ENCODE assay signal across 32 mouse cellular contexts in genomic region chr11:35844299-35844698, GRCm38 (mm10). TPM values are rescaled to one million over a fixed set of nuclear protein-coding genes. Genes with fewer than 3 reads are reported as not detected.
DNase-seq lines count a peak whose midpoint lies in the region; ATAC-seq lines count a peak whose summit lies in the region.
"Had no signal": no experiment of that assay in that cellular context is flagged by ENCODE, and none has a peak within 500 bp of the region (broad histone marks: within the 10 kb centered on the region; RNA-seq: fewer than 3 reads in every experiment).

No protein-coding gene starts in this region.

- peak overlapping the region; percentile 28; the same call in 1 of the 2 replicates for H3K27ac ChIP-seq in midbrain, embryonic 10.5 days (replicated peaks)
- H3K27ac ChIP-seq in midbrain, embryonic 11.5 days (ENCODE audit: low read depth, low read length): no peak overlapping the region
- H3K27ac ChIP-seq in kidney, embryonic 14.5 days (ENCODE audit: low read depth, low read length): no peak overlapping the region
- H3K27ac ChIP-seq: gastrocnemius, adult 2 months; heart, embryonic 13.5 days; kidney, postnatal 0 days; limb, embryonic 13.5 days; lung, embryonic 15.5 days; midbrain, embryonic 12.5 days; neural tube, embryonic 15.5 days had no signal

- no peaks in the 10 kb centered on the region for H3K9me3 ChIP-seq in midbrain, embryonic 10.5 days (replicated peaks)
- H3K9me3 ChIP-seq in midbrain, embryonic 11.5 days (ENCODE audit: control insufficient read depth, low read length): no peaks in the 10 kb centered on the region
- H3K9me3 ChIP-seq in kidney, embryonic 14.5 days (ENCODE audit: control insufficient read depth, low read length): no peaks in the 10 kb centered on the region
- H3K9me3 ChIP-seq: heart, embryonic 13.5 days; limb, embryonic 13.5 days; lung, embryonic 15.5 days; neural tube, embryonic 15.5 days had no signal

- no peak overlapping the region for H3K9ac ChIP-seq in midbrain, embryonic 11.5 days (ENCODE audit: low read length)
- no peak overlapping the region for H3K9ac ChIP-seq in kidney, embryonic 14.5 days (ENCODE audit: low read depth, low read length)
- H3K9ac ChIP-seq: heart, embryonic 13.5 days; limb, embryonic 13.5 days; lung, embryonic 15.5 days; midbrain, embryonic 12.5 days; neural tube, embryonic 15.5 days had no signal

- H3K27me3 ChIP-seq in midbrain, embryonic 10.5 days (ENCODE audit: low read depth, poor library complexity, severe bottlenecking): no peaks in the 10 kb centered on the region
- no peaks in the 10 kb centered on the region for H3K27me3 ChIP-seq in midbrain, embryonic 11.5 days (ENCODE audit: control insufficient read depth, insufficient read depth, low read length)
- no peaks in the 10 kb centered on the region for H3K27me3 ChIP-seq in kidney, embryonic 14.5 days (ENCODE audit: control insufficient read depth, insufficient read depth, low read length)
- H3K27me3 ChIP-seq: heart, embryonic 13.5 days; limb, embryonic 13.5 days; lung, embryonic 15.5 days; midbrain, embryonic 12.5 days; neural tube, embryonic 15.5 days had no signal

- H3K4me2 ChIP-seq in midbrain, embryonic 11.5 days: no peak overlapping the region
- H3K4me2 ChIP-seq in kidney, embryonic 14.5 days (replicated peaks; ENCODE audit: low read depth, low read length): no peak overlapping the region
- H3K4me2 ChIP-seq: heart, embryonic 13.5 days; limb, embryonic 13.5 days; liver, embryonic 11.5 days; lung, embryonic 15.5 days; midbrain, embryonic 12.5 days; neural tube, embryonic 15.5 days had no signal

- H3K4me3 ChIP-seq in midbrain, embryonic 10.5 days: no peak overlapping the region
- H3K4me3 ChIP-seq in midbrain, embryonic 11.5 days (ENCODE audit: low read depth, low read length): no peak overlapping the region
- no peak overlapping the region for H3K4me3 ChIP-seq in kidney, embryonic 14.5 days (ENCODE audit: low read length)
- H3K4me3 ChIP-seq: erythroblast, embryonic 14.5 days; gastrocnemius, adult 2 months; heart, embryonic 13.5 days; limb, embryonic 13.5 days; lung, embryonic 15.5 days; midbrain, embryonic 12.5 days; neural tube, embryonic 15.5 days had no signal

- peak; percentile 71 for DNase-seq in adrenal gland, adult 2 months
- no peak for DNase-seq in adrenal gland, postnatal 25 days
- no peak for DNase-seq in midbrain, embryonic 10.5 days (ENCODE audit: low spot score)
- DNase-seq in midbrain, embryonic 11.5 days (ENCODE audit: low spot score, missing footprints): no peak
- DNase-seq in NIH3T3 (ENCODE audit: low read depth): peak; percentile 61
- no peak for DNase-seq in heart, adult 8-10 months (ENCODE audit: low spot score)
- DNase-seq: cerebellum, adult 2 months; cerebellum, postnatal 14 days; gastrocnemius, adult 2 months; gastrocnemius, postnatal 36 days; heart, adult 18-20 months; heart, postnatal 10 days; kidney, adult 2 months; kidney, postnatal 4 days; right cerebral cortex, postnatal 25 days; thymus, adult 18-20 months; thymus, postnatal 25 days had no signal

- 89% methylated on average over 9 of the region's 9 CpGs for whole genome bisulfite sequencing in midbrain, embryonic 10.5 days
- WGBS in midbrain, embryonic 11.5 days: 94% methylated on average over 9 of the region's 9 CpGs
- WGBS in kidney, embryonic 14.5 days: 85% methylated on average over 9 of the region's 9 CpGs

- H3K4me1 ChIP-seq in midbrain, embryonic 10.5 days: peaks cover 6% of the 10 kb centered on the region; the same call in 1 of the 2 replicates
- no peaks in the 10 kb centered on the region for H3K4me1 ChIP-seq in midbrain, embryonic 11.5 days (ENCODE audit: control insufficient read depth, insufficient read depth, low read length)
- H3K4me1 ChIP-seq in kidney, embryonic 14.5 days (ENCODE audit: control insufficient read depth, insufficient read depth, low read length): no peaks in the 10 kb centered on the region
- H3K4me1 ChIP-seq: heart, embryonic 13.5 days; limb, embryonic 13.5 days; lung, embryonic 15.5 days; neural tube, embryonic 15.5 days had no signal

- peaks cover 75% of the 10 kb centered on the region for H3K36me3 ChIP-seq in midbrain, embryonic 10.5 days
- 0 out of 2 replicates have a peak, but pooled peaks cover 2% of the 10 kb centered on the region for H3K36me3 ChIP-seq in midbrain, embryonic 11.5 days (ENCODE audit: control insufficient read depth, insufficient read depth, low read length)
- H3K36me3 ChIP-seq in kidney, embryonic 14.5 days (ENCODE audit: control insufficient read depth, insufficient read depth, low read length): peaks cover 9% of the 10 kb centered on the region; the same call in 1 of the 2 replicates
- H3K36me3 ChIP-seq: limb, embryonic 13.5 days had no signal

- ATAC-seq in midbrain, embryonic 11.5 days (ENCODE audit: low FRiP score): no peak
- ATAC-seq in kidney, embryonic 14.5 days (ENCODE audit: low FRiP score, low TSS enrichment): no peak
- ATAC-seq: forebrain, embryonic 14.5 days; hindbrain, embryonic 16.5 days had no signal

RNA-seq across cellular contexts. Expression of gene Rars, which starts 10.0 kb away (rescaled TPM):
- 10 to 100 TPM; 64.6 to 74.8 TPM for total RNA-seq in adrenal gland, adult 2 months (2021)
- polyA plus RNA-seq in adrenal gland, adult 2 months (2012; rRNA removed): 3.6 and 4.9 TPM in 2 replicates
- total RNA-seq in adrenal gland, postnatal 25 days (2021): 66.6 and 70.8 TPM in 2 replicates
- polyA plus RNA-seq in midbrain, embryonic 10.5 days (2016; fragmentation: Nextera tagmentation; extraction: Ambion mirVana): 105 and 118 TPM in 2 replicates
- 116 and 122 TPM in 2 replicates for polyA plus RNA-seq in midbrain, embryonic 11.5 days (2014; fragmentation: Nextera tagmentation; extraction: Ambion mirVana)
- total RNA-seq in heart, adult 8-10 months (2022): 10 to 100 TPM; 33.6 to 36.4 (median 35.1) TPM
- polyA plus RNA-seq in kidney, embryonic 14.5 days (2014; fragmentation: Nextera tagmentation; extraction: Ambion mirVana): 108 TPM in 2 replicates

RNA-seq across cellular contexts. Expression of gene Fbll1, which starts 45.6 kb away (rescaled TPM):
- not detected for total RNA-seq in adrenal gland, adult 2 months (2021)
- polyA plus RNA-seq in adrenal gland, adult 2 months (2012; rRNA removed): 0.66 and 0.68 TPM in 2 replicates
- total RNA-seq in adrenal gland, postnatal 25 days (2021): 0.21 TPM in 1 of 2 replicates, not detected in the other
- polyA plus RNA-seq in midbrain, embryonic 10.5 days (2016; fragmentation: Nextera tagmentation; extraction: Ambion mirVana): 0.44 and 0.92 TPM in 2 replicates
- polyA plus RNA-seq in midbrain, embryonic 11.5 days (2014; fragmentation: Nextera tagmentation; extraction: Ambion mirVana): 2.6 and 3.8 TPM in 2 replicates
- total RNA-seq in heart, adult 8-10 months (2022): not detected
- not detected in 2 replicates for polyA plus RNA-seq in kidney, embryonic 14.5 days (2014; fragmentation: Nextera tagmentation; extraction: Ambion mirVana)
- total RNA-seq: gastrocnemius, adult 2 months; gastrocnemius, postnatal 36 days; heart, adult 18-20 months; heart, postnatal 10 days; megakaryocyte progenitor cell, adult 5-6 weeks; monocyte, adult 5-6 weeks had no signal
- polyA plus RNA-seq: erythroblast, embryonic 14.5 days; heart, embryonic 13.5 days; kidney, postnatal 0 days; limb, embryonic 13.5 days; liver, embryonic 11.5 days; liver, embryonic 16.5 days; stomach, embryonic 16.5 days had no signal

Comparison
In these comparisons a context has a peak if more than half of its experiments do, and no peak if none do; other contexts are left out.
1. DNase-seq: peak in adrenal gland, adult 2 months (single experiment) and NIH3T3 (single experiment); none in adrenal gland, postnatal 25 days (single experiment), midbrain, embryonic 10.5 days (single experiment), midbrain, embryonic 11.5 days (single experiment) and heart, adult 8-10 months (single experiment).
2. RNA of gene Rars, which starts 10.0 kb away (polyA plus RNA-seq): 105 to 118 TPM in midbrain, embryonic 10.5 days, 116 to 122 TPM in midbrain, embryonic 11.5 days and 108 TPM in kidney, embryonic 14.5 days; 3.6 to 4.9 TPM in adrenal gland, adult 2 months; every median in the first group is over 10 times any median in the second.